Mouse (Mus musculus) limb, embryonic 12.5 days (tissue): ENCODE measurements at regions not wholly inside any gene's neighbourhood (a gene's known extent, or its start where the extent isn't known, plus 50 kb on each side); places are given as distances from the start of the nearest gene placed in this dataset.

Experiments used
- ATAC-seq: fragments of 200-750 bp; cut with Nextera tagmentation; 2 replicates; pipeline ENCODE4 v1.8.0; 2017; ENCODE audit warnings: low read depth, moderate TSS enrichment; ENCODE audit not compliant: insufficient number of reproducible peaks, insufficient read depth, low FRiP score, low TSS enrichment
- H3K27ac ChIP-seq: fragments of 300-500 bp; sonication (generic); 2 replicates; pipeline ENCODE4 v1.5.1; 2016; ENCODE audit warnings: mild to moderate bottlenecking, moderate library complexity
- H3K27me3 ChIP-seq: fragments of 300-500 bp; sonication (generic); 2 replicates; pipeline ENCODE4 v1.6.1; 2016; ENCODE audit warnings: mild to moderate bottlenecking, moderate library complexity
- H3K36me3 ChIP-seq: fragments of 300-500 bp; sonication (generic); 2 replicates; pipeline ENCODE4 v1.6.1; 2016; ENCODE audit warnings: mild to moderate bottlenecking, moderate library complexity
- H3K4me1 ChIP-seq: fragments of 300-500 bp; sonication (generic); replicated peaks from 2 replicates; pipeline ENCODE4 v1.6.1; 2016
- H3K4me2 ChIP-seq: fragments of 300-500 bp; sonication (generic); 2 replicates; pipeline ENCODE4 v1.6.1; 2016; ENCODE audit warnings: mild to moderate bottlenecking, moderate library complexity
- H3K4me3 ChIP-seq: fragments of 300-500 bp; sonication (generic); replicated peaks from 2 replicates; pipeline ENCODE4 v1.5.1; 2016; ENCODE audit warnings: mild to moderate bottlenecking
- H3K9ac ChIP-seq: fragments of 300-500 bp; sonication (generic); replicated peaks from 2 replicates; pipeline ENCODE4 v1.6.1; 2016; ENCODE audit warnings: mild to moderate bottlenecking, moderate library complexity
- H3K9me3 ChIP-seq: fragments of 300-500 bp; sonication (generic); 2 replicates; pipeline ENCODE4 v1.6.1; 2016; ENCODE audit warnings: mild to moderate bottlenecking, moderate library complexity
- WGBS: fragments of 180-500 bp; shearing (Covaris S2); methylation state at CpG from one replicate; pipeline ENCODE4 v1.1.7; 2016; 5-methylcytosine and 5-hydroxymethylcytosine counted together

- WGBS, result 85% methylated on average over 4 of the region's 4 CpGs
- H3K36me3 ChIP-seq, result no peaks in the 10 kb centered on the region
- no peak for ATAC-seq
- no peak overlapping the region for H3K27ac ChIP-seq
- no peaks in the 10 kb centered on the region for H3K27me3 ChIP-seq
- H3K4me1 ChIP-seq, result no peaks in the 10 kb centered on the region; the same call in 1 of the 2 replicates
- no peaks in the 10 kb centered on the region for H3K9me3 ChIP-seq
- H3K4me2 ChIP-seq, result no peak overlapping the region
- no peak overlapping the region for H3K4me3 ChIP-seq
- H3K9ac ChIP-seq, result no peak overlapping the region
Measured at GRCm38 (mm10) chr4:4333472-4334123, 256.3 kb upstream of the Sdr16c6 start.

DNA sequence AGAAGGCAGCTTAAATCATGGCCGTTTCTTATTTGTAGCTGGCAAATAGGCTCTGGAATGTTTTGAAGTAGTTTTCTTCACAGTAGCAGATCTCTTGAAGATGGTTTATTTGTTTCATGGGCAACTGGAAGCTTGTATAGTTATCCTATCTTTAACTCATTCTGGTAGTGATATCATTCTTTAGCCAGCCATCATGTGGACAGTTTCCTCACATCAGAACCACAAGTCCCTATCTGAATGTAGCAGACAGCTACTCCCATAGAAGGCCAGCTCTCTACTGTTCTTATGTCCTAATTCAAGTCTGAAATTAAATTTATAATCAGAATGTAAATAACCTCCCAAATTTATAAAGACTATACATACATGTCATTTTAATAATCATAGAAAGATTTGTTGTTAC lies 253.8 kb upstream of the Sdr16c6 start:
- no peaks in the 10 kb centered on the region for H3K9me3 ChIP-seq
- H3K27ac ChIP-seq, result no peak overlapping the region
- WGBS, result 91% methylated on average over 1 of the region's 1 CpGs
- H3K27me3 ChIP-seq, result no peaks in the 10 kb centered on the region
- no peaks in the 10 kb centered on the region; the same call in 1 of the 2 replicates for H3K4me1 ChIP-seq
- H3K9ac ChIP-seq, result no peak overlapping the region
- ATAC-seq, result no peak
- H3K4me3 ChIP-seq, result no peak overlapping the region
- no peaks in the 10 kb centered on the region for H3K36me3 ChIP-seq
- H3K4me2 ChIP-seq, result no peak overlapping the region

- ATAC-seq, result no peak
- H3K9me3 ChIP-seq, result no peaks in the 10 kb centered on the region
- 60% methylated on average over 3 of the region's 3 CpGs for WGBS
- no peaks in the 10 kb centered on the region for H3K36me3 ChIP-seq
- H3K4me2 ChIP-seq, result no peak overlapping the region
- H3K4me3 ChIP-seq, result no peak overlapping the region
- H3K27ac ChIP-seq, result no peak overlapping the region
- no peak overlapping the region for H3K9ac ChIP-seq
- H3K27me3 ChIP-seq, result no peaks in the 10 kb centered on the region
- no peaks in the 10 kb centered on the region for H3K4me1 ChIP-seq
Measured at GRCm38 (mm10) chr4:4315651-4316411, 238.5 kb upstream of the Sdr16c6 start.

DNA sequence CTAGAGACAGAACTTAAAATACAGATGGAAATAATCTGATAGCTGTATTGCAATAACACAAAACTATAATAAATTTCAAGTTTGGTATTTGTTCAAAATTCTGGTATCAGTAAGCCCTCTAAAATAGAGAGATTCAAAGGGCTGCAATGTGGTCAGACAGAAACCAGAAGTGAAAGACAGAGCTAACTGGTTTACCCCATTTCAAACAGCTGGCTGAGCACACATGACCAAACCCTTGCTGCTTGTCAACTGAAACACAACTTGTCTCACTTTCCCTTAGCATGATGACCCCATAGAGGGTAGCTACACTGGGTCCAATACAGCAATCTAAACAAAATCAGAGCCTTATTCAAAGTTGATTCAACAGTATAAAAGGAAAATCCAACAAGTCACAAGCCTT lies 234.2 kb upstream of the Sdr16c6 start:
- Histone ChIP-seq H3K27ac (no peak overlapping the region), H3K36me3 (no peaks in the 10 kb centered on the region), H3K9ac (no peak overlapping the region), H3K4me3 (no peak overlapping the region), H3K9me3 (no peaks in the 10 kb centered on the region), H3K4me2 (no peak overlapping the region), H3K4me1 (no peaks in the 10 kb centered on the region), H3K27me3 (no peaks in the 10 kb centered on the region)
- ATAC-seq, result no peak

DNA sequence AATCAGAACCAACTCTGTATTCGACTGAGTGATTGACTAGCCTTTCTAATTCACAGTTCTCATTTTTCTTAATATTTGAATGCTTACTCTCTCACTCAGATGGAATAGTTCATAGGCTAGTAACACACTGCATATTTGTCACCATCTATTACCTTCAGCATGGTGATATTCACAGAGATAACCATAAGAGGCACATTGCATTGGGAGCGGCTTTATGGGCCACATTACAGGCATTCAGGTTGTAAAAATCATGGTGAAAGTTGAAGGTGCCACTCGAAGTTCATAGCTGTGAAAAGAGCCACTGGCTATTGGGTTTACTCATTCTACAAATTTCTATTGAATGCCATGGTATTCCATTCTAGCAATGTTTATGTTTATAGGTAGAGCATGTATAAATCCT lies 229.6 kb upstream of the Sdr16c6 start:
- Histone ChIP-seq H3K27me3 (no peaks in the 10 kb centered on the region), H3K4me3 (no peak overlapping the region), H3K27ac (no peak overlapping the region), H3K9me3 (no peaks in the 10 kb centered on the region), H3K4me1 (no peaks in the 10 kb centered on the region), H3K9ac (no peak overlapping the region), H3K36me3 (no peaks in the 10 kb centered on the region), H3K4me2 (no peak overlapping the region)
- ATAC-seq, result no peak
- WGBS, result 73% methylated on average over 3 of the region's 3 CpGs

DNA sequence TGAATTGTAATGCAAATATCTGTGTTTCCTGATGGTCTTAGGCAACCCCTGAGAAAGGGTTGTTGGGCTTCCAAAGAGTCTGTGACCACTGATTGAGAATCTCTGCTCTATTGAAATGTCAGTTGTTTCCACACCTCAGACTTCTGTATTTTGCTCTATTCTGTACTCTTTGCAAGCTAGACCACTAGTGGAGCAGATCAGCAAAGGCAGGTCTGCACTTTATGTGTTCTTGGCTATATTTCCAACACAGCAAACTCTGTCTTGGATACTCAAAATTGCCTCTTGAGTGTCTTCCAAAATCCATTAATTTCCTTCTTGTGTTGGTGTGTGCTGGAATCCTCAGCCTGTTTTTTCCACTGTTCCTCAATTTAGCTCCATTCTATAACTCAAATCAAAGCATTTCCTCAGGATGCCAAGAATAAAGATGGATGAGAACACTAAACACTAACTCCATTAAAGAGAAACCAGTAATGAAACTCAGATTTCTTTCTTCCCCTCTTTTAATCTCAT lies 228.5 kb upstream of the Sdr16c6 start:
- no peaks in the 10 kb centered on the region for H3K27me3 ChIP-seq
- no peaks in the 10 kb centered on the region for H3K9me3 ChIP-seq
- H3K4me3 ChIP-seq, result no peak overlapping the region
- no peak overlapping the region for H3K27ac ChIP-seq
- no peaks in the 10 kb centered on the region for H3K36me3 ChIP-seq
- H3K4me1 ChIP-seq, result no peaks in the 10 kb centered on the region
- ATAC-seq, result no peak
- no peak overlapping the region for H3K4me2 ChIP-seq
- H3K9ac ChIP-seq, result no peak overlapping the region

DNA sequence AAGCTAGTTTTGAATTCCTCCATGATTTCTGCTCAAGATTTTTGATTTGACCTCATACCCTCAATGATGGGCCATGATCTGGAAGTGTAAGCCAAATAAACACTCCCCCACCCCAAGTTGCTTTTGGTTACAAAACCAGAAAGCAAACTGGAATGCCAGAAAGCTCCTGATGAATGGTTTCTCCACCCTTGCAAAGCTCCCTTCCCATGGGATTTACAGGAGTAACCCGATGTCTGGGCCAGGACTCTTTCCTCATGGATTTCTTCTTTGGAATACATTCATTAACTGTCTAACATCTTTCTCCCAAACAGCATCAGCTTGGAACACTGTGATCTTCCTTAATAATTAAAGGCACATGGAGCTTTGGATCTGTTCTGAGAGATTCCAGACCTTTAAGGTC lies 227.3 kb upstream of the Sdr16c6 start:
- Histone ChIP-seq H3K4me2 (no peak overlapping the region), H3K27ac (no peak overlapping the region), H3K4me1 (no peaks in the 10 kb centered on the region), H3K27me3 (no peaks in the 10 kb centered on the region), H3K9me3 (no peaks in the 10 kb centered on the region), H3K4me3 (no peak overlapping the region), H3K9ac (no peak overlapping the region), H3K36me3 (no peaks in the 10 kb centered on the region)
- no peak for ATAC-seq
- 52% methylated on average over 1 of the region's 1 CpGs for WGBS

DNA sequence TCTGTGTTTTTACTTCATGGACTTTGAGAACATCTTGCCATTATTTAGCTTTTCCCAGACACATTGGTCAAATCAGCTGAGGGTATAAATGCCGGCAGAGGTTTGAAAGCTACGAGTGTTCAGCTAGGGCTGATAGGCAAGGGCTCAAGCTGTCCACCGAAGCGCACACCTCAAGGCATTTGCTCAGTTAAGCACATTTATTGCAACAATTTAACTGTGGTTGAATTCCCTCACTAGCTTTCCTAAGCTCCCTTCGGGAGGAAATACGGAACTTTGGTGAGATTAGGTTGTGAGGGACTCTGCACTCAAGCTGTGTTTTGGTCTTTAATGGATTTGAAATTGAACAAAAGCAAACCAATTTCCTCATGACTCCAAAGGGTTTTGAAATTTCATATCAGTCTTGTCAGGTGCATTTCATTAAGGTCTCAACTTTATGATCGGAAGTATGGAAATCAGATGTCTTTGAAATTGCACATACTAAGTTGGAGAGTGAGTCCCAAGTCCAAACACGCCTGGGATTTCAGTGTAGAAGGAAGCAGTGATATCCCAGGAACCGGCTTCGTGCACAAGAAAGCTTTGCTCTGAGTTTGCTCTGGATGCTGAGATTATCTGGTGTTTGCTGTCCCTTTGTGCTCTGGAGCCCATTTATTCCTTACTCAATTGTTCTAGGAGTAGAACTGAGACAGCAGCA lies 223.0 kb upstream of the Sdr16c6 start:
- Histone ChIP-seq H3K4me3 (no peak overlapping the region), H3K4me2 (no peak overlapping the region), H3K27ac (no peak overlapping the region), H3K27me3 (no peaks in the 10 kb centered on the region), H3K9me3 (no peaks in the 10 kb centered on the region), H3K36me3 (no peaks in the 10 kb centered on the region), H3K9ac (no peak overlapping the region), H3K4me1 (no peaks in the 10 kb centered on the region)
- no peak for ATAC-seq
- 64% methylated on average over 10 of the region's 10 CpGs for WGBS

DNA sequence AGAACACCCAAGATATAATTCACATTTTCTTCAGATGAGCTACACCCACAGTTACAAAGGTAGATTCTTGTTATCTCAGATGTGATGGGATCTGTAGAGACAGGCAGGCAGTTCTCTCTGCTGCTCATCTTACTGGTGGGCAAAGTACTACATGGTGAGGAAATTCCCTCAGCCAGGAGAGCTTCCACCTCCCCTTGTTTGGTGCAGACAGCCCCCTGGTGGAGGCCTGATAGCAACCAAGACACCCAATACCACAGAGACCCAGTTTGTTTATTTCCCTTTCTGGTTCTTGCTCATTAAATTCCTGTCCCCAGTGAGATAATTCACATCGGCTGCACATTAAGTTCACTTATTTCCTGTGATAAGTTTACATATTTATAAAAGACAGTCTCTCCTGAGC lies 222.3 kb upstream of the Sdr16c6 start:
- Histone ChIP-seq H3K27ac (no peak overlapping the region), H3K9me3 (no peaks in the 10 kb centered on the region), H3K4me2 (no peak overlapping the region), H3K4me3 (no peak overlapping the region), H3K4me1 (no peaks in the 10 kb centered on the region), H3K27me3 (no peaks in the 10 kb centered on the region), H3K9ac (no peak overlapping the region), H3K36me3 (no peaks in the 10 kb centered on the region)
- no peak for ATAC-seq
- 44% methylated on average over 1 of the region's 1 CpGs for WGBS

DNA sequence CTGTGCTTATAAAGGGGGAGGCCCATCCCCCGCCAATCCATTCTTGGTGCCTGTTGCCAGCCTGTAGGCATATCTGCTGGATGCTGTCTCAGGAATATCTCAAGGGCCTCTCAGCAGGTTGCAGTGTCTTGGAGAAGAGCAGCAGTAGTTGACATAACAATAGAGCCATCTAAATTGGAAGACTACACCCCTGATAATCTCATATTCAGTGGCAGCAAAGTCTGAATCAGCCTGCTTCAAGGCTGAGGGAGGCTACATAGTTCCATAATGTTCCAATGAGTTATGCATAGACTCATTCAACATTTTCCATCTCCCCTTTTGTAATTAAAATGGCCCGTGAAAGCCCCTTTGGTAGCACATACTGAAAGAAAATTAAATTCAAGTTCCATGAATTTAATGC lies 172.3 kb upstream of the Sdr16c6 start:
- H3K9ac ChIP-seq, result no peak overlapping the region
- H3K27ac ChIP-seq, result no peak overlapping the region
- 66% methylated on average over 2 of the region's 2 CpGs for WGBS
- H3K27me3 ChIP-seq, result no peaks in the 10 kb centered on the region
- ATAC-seq, result no peak
- no peak overlapping the region for H3K4me2 ChIP-seq
- no peaks in the 10 kb centered on the region for H3K4me1 ChIP-seq
- peaks cover 7% of the 10 kb centered on the region; the same call in 1 of the 2 replicates for H3K9me3 ChIP-seq
- no peaks in the 10 kb centered on the region for H3K36me3 ChIP-seq
- no peak overlapping the region for H3K4me3 ChIP-seq

GRCm38 (mm10) chr4:4247669-4248068 lies 170.3 kb upstream of the Sdr16c6 start:
- Histone ChIP-seq H3K4me3 (no peak overlapping the region), H3K27me3 (no peaks in the 10 kb centered on the region), H3K9ac (no peak overlapping the region), H3K4me2 (no peak overlapping the region), H3K4me1 (no peaks in the 10 kb centered on the region), H3K27ac (no peak overlapping the region), H3K9me3 (peaks cover 7% of the 10 kb centered on the region; the same call in 1 of the 2 replicates), H3K36me3 (no peaks in the 10 kb centered on the region)
- ATAC-seq, result no peak
- WGBS, result 47% methylated on average over 4 of the region's 4 CpGs
